In genomic region chr2:102987708-102988010, GRCm38 (mm10) we compare ENCODE assay signal across 19 mouse cellular contexts.
DNase-seq lines count a peak whose midpoint lies in the region; TF ChIP-seq lines count a peak whose summit lies in the region.
"Had no signal": no experiment of that assay in that cellular context is flagged by ENCODE, and none has a peak within 500 bp of the region (broad histone marks: within the 10 kb centered on the region; RNA-seq: fewer than 3 reads in every experiment).

No protein-coding gene starts in this region.

- H3K27ac ChIP-seq in gastrocnemius, adult 2 months: peak overlapping the region; percentile 69
- peak overlapping the region; percentile 15 for H3K27ac ChIP-seq in macrophage
- H3K27ac ChIP-seq: embryonic facial prominence, embryonic 12.5 days; forebrain, embryonic 10.5 days; heart, adult 2 months; heart, embryonic 15.5 days; hindbrain, embryonic 10.5 days; hindbrain, embryonic 14.5 days; intestine, embryonic 15.5 days had no signal

- no peaks in the 10 kb centered on the region for H3K79me2 ChIP-seq in macrophage (ENCODE audit: inconsistent target)

- WGBS in macrophage (ENCODE audit: missing documents): 65% methylated on average over 4 of the region's 4 CpGs

- H3K4me3 ChIP-seq in gastrocnemius, adult 2 months: no peak overlapping the region
- H3K4me3 ChIP-seq in macrophage (ENCODE audit: inconsistent target): no peak overlapping the region
- H3K4me3 ChIP-seq: embryonic facial prominence, embryonic 12.5 days; erythroblast, embryonic 14.5 days; forebrain, embryonic 10.5 days; heart, adult 2 months; heart, embryonic 15.5 days; hindbrain, embryonic 10.5 days; intestine, embryonic 15.5 days had no signal

- peak; percentile 79 for DNase-seq in adrenal gland, adult 2 months
- no peak for DNase-seq in adrenal gland, adult 18-20 months (ENCODE audit: low spot score in 2 of 2)
- no peak for DNase-seq in gastrocnemius, adult 2 months
- DNase-seq in gastrocnemius, postnatal 4 days (ENCODE audit: low spot score in 2 of 2): no peak
- DNase-seq in right cerebral cortex, postnatal 14 days: no peak
- no peak for DNase-seq in layer of hippocampus, adult 18-20 months (ENCODE audit: low spot score in 2 of 2)
- DNase-seq: B cell, adult 2 months; cerebellum, adult 8-10 months; embryo, embryonic 11 days had no signal

- no peaks in the 10 kb centered on the region for H3K36me3 ChIP-seq in macrophage (ENCODE audit: inconsistent target)
- H3K36me3 ChIP-seq: embryonic facial prominence, embryonic 12.5 days; forebrain, embryonic 10.5 days; G1E; heart, embryonic 15.5 days; hindbrain, embryonic 10.5 days; intestine, embryonic 15.5 days had no signal

- intact Hi-C loops in gastrocnemius, adult 2 months (cut with DNase I): no loop called here

- no peak for TF ChIP-seq CTCF in gastrocnemius, adult 2 months (IDR thresholded peaks at IDR 0.05)
